Mouse (Mus musculus): ENCODE measurements around the gene Vtn.

DNA sequence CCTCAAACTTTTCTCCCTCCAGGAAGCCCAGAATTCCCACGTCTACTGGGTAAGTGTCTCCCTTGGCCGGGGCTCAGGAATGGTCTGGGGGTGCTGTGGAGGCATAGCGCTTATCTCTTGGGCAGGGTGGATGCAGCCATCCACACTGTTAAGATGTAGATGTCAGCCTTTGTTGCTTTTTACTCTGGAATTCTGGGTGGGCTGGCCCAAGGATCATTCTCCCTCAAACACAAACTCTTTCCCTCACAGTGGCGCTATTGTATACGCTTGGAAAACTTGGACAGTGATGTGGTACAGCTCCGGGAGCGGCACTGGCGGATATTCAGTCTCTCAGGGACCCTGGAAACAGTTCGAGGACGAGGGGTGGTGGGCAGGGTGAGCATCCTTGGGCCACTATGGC lies 20.0 kb downstream of the Vtn start:
- TF ChIP-seq CTCF (IDR thresholded peaks at IDR 0.05; ENCODE audit: low read depth) (no peak), EP300 (optimal IDR thresholded peaks at IDR 0.05) (no peak)
